Mouse (Mus musculus): ENCODE measurements around the gene Rngtt.
"Not testable (repeated sequence)": the region's sequence is repeated elsewhere in the genome, so short reads cannot be mapped to it uniquely, and the experiment has no call there.

Rngtt gene

DNA sequence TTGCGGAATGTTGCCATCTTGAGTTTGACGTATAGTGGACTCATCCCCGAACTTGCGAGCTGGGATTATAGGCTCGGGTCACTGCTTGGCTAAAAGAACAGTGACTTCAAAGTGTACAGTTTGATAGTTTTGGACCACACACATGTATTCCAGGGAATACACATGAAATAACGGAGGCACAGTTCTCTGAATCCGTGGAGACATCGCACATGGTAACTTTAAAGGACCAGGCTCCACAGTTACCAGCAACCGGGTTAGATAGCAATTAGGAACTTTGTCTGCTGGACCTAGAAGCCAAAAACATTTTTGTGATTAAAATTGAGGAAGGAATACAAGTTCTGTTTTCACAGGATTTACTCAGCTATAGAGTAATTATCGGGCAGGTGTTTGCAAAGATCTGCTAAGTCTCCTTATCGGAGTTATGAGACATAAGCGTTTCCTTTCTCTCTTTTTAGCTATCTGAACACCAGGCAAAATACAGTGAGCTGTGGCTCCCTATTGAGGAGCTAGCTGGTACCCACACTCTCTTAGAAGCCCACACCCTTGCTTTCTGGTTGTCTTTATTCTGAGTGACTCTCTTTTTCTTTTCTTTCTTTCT is 828 bp downstream of the Rngtt start:
- DNase-seq (ENCODE audit: low spot score): no peak

DNA sequence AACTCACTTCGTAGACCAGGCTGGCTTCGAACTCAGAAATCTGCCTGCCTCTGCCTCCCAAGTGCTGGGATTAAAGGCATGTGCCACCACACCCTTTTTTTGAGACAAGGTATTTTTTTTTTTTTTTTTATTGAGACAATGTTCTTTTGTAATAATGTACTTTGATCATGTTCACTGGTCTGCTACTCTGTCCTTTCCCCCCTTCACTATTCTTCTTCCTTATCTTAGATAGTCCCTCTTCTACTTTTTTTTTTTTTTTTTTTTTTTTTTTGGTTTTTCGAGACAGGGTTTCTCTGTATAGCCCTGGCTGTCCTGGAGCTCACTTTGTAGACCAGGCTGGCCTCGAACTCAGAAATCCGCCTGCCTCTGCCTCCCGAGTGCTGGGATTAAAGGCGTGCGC is 4.0 kb downstream of the Rngtt start:
- not testable (repeated sequence) for DNase-seq (ENCODE audit: low spot score)

DNA sequence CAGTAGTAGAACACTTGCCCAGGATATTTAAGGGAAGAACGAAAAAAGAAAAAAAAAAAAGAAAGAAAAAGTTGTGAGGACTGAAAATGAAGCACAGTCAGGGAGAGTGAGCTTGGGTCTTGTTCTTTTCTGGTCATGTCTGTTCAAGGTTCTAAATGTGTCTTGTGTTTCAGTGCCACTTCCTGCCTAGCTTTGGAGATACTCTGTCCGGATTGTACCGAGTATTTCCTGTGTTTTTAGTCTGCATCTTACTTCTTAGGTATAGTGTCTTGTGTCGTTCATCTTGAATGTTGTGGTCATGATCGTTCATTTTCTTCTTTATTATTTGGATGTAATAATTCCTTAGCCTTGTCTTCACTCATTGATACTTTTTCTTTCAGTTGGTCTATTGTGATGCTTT is 5.7 kb downstream of the Rngtt start:
- DNase-seq (ENCODE audit: low spot score): no peak

DNA sequence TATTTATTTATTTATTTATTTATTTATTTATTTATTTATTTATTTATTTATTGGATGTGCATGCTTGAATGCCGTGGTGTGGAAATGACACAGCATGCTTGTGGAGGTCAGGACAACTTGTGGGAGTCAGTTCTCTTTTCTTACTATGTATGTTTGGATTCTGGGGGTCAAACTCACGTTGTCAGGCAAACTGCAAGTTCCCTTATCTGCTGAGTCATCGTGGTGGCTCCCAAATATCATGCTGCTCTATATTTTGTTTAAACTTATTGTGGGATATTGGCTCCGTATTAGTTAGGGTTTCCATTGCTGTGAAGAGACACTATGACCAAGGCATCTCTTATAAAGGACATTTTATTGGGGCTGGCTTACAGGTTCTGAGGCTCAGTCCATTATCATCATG is 21.0 kb downstream of the Rngtt start:
- no peak for DNase-seq (ENCODE audit: low spot score)

DNA sequence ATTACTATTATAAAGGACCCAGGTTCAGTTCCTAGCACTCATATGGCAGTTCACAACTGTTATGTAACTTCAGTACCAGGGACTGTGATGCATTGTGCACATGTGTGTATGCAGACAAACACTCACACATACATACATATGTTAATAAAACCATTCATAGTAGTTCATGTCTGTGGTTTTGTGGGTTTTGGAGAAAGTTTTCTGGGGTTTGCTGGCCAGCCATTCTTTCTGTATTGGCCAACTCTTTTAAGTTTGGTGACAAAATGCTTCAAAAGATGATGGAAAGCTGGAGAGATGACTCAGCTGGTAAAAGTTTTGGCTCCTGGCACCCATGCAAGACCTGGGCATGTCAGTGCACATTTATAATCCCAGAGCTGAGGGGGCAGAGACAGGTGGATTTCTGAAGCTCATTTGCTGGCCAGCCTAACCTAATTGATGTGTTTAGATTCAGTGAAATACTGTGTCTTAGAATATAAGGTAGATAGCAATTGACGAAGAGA is 22.9 kb downstream of the Rngtt start:
- no peak for DNase-seq (ENCODE audit: low spot score)

DNA sequence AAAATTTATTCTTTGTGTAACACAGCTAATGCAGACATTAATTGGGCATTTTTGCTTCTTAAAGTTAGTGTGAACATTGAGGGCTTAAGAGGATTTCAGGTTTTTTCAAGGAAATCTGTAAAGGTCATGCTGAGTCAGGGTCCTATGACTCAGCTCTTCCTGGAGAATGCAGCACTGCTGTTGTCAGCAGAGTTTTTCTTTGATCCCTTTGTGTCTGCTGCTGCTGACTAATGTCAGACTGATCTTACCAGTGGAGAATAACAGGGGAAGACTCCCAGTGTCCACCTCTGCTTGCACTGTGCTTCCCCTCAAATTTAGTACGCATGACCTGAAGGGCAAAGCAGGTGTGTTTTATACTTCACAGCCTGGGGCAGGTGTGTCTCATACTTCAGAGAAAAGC is 27.9 kb downstream of the Rngtt start:
- DNase-seq (ENCODE audit: low spot score): peak; percentile 40

DNA sequence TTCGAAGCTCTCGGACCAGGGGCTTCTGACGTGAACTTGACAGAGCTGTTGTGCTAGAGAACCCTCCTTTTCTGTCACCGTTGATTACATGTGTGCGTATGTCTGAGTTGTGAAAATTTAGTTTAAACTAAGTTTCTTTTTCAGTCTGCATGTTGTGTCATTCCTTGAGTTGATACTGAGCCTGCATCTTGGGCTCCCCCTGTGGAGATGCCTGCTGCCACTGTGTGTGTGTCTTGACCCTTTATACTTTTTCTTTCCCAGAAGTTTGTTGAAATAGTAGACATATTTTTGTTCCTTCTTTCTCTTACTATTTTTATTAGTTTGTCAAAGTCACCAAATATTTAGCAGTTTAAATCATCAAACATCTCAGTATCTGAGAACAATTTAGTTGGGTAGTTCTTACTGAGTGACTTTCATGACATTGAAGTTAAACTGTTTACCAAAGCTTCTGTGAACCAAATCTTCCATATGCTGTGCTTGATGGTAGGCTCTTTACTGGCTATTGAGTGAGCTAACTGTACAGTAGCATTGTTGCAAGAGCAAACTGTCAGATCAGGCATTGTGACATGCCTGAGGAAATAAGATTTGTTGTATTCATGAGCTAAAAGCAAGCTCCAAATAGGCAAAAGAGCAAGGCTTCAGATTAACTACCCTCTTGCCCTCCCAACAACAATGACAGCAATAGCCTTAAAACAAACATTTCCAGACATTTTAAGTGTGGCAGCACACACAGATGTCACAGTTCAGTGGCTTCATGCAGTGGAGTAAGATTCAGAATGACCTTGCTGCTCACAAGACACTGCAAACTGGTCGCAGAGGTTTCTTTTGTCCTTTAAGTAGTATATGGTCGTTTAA is 33.0 kb downstream of the Rngtt start:
- DNase-seq (ENCODE audit: low spot score): no peak

DNA sequence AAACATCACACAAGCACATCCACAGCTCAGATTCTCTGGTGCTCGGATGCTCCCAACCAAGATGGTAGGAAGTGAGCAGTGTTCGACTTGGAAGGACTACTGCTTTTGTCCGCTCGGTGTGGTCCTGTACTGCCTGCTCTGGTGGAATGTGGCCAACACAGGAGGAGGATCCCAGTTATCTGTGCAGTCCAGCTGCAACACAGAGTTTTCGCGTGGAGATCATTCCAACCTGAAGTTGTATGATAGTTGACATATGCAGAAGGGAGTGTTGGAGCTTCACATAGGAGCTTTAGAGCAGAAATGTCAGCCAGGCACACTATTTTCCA is 33.6 kb downstream of the Rngtt start:
- DNase-seq (ENCODE audit: low spot score): no peak

DNA sequence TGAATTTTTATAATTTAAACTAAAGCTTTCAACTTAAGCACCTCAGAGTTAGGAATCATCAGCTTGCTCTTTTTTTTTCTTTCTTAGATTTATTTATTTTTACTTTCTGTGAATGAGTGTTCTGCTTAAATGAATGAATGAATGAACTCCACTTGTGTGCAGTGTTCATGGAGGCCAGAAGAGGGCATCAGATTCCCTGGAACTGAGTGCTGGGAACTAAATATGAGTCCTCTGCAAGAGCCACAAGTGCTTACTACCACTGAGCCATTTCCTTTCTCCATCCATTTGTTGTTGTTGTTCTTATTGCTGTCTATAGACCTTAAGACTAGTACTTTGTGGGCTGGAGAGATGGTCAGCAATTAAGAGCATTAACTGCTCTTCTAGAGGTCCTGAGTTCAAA is 53.3 kb downstream of the Rngtt start:
- no peak for DNase-seq (ENCODE audit: low spot score)

DNA sequence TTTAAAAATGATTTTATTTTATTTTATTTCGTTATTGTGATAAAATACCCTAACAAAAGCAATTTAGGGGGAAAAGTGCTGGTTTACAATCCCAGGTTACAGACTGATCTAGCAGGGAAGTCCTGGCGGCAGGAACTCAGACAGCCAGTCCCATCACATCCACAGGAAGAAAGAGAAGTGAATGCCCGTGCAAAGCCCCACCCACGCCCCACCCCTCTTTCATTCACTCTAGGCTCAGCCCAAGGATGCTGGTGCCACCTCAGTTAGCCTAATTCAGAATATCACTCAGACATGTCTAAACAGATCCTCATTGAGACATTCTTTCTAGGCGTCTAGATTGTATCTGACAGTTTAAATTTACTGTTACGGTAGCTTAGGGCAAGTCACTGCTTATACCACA is 64.8 kb downstream of the Rngtt start:
- no peak for DNase-seq (ENCODE audit: low spot score)

DNA sequence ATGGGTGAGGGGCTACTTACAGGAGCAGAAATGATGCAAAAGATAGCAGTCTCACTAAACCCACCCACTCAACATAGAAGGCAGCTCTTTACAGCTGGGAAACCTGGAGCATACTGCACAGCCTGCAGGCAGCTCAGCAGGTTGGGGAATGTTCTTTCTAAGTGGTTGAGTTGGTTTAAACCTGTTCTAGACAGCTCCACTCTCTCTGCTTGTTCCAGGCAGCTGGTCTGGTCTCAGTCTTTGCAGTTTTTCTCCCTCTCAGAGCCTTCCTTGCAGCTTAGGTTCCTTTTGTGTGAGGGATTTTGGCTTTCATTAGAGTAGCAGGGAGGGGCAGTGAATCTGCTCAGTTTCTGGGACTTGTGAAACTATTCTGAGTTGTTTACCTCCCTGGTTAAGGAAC is 67.5 kb downstream of the Rngtt start:
- DNase-seq (ENCODE audit: low spot score): no peak

DNA sequence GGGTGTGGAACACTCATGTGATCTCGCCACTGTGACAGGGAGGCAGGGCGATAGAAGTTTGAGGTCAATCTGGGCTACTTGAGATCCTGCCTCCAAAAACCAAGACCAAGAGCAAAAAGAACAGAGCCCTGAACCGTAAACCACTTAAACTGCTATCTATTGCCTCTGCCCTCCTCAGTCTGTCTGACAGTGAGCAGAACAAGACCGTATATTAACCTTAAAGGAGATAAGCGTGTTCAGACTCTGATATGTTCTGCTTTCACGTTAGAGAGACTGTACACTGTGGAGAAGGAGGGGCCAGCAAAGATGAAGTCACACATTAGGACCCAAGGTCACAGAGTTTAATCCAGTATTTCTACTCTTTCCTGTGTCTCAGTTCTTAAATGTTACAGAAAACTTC is 68.8 kb downstream of the Rngtt start:
- DNase-seq (ENCODE audit: low spot score): no peak

DNA sequence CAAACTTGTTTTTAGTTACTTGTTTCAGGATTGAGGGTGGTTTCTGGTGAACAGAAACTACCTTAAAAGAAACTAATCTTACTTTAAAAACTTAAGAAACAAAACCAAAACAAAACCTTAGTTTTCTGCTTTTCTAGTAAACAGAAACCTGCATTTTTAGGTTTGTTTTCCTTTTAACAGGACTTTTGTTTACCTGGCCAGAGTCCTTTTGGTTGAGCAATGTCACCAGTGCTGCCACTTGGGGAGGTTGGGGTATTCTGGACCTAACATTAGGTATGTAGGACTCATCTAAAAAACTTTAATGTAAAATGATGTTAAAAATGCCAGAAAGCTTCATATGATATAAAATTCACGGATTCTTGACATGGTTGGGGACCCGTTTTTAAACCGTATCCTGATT is 78.8 kb downstream of the Rngtt start:
- DNase-seq (ENCODE audit: low spot score): no peak

DNA sequence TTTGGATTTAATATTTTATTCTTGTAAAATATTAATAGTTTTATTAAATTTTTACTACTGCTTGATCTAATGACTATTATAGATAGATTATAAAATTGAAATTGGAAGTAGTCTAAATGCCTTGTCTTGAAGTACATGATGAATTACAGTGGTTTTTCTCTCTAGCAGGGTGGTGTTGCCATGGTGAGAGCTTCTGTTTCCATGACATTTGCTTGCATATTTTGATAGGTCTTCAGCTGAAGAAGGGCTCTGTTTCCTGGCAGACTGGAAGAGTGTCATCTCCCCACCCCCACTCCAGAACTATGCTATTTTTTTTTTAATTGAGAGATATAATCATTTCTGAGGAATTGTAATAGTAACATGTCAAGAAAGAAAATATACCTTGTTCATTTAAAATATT is 80.5 kb downstream of the Rngtt start:
- no peak for DNase-seq (ENCODE audit: low spot score)

DNA sequence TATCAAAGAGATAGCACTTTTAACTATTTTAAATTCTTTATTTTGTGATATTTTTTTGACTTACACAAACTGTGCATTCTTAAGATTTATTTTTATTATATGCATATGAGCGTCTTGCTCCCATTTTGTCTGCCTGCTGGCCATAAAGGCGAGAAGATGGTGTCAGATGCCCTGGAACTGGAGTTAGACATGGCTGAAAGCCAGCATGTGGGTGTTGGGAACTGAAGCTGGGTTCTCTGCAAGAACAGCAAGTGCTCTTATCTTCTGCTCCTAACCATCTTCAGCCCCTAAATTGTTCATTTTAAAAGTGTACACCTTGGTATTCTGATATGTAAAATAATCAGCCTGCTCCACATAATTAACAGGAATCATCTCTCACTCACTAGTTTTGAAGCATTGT is 83.3 kb downstream of the Rngtt start:
- DNase-seq (ENCODE audit: low spot score): no peak

DNA sequence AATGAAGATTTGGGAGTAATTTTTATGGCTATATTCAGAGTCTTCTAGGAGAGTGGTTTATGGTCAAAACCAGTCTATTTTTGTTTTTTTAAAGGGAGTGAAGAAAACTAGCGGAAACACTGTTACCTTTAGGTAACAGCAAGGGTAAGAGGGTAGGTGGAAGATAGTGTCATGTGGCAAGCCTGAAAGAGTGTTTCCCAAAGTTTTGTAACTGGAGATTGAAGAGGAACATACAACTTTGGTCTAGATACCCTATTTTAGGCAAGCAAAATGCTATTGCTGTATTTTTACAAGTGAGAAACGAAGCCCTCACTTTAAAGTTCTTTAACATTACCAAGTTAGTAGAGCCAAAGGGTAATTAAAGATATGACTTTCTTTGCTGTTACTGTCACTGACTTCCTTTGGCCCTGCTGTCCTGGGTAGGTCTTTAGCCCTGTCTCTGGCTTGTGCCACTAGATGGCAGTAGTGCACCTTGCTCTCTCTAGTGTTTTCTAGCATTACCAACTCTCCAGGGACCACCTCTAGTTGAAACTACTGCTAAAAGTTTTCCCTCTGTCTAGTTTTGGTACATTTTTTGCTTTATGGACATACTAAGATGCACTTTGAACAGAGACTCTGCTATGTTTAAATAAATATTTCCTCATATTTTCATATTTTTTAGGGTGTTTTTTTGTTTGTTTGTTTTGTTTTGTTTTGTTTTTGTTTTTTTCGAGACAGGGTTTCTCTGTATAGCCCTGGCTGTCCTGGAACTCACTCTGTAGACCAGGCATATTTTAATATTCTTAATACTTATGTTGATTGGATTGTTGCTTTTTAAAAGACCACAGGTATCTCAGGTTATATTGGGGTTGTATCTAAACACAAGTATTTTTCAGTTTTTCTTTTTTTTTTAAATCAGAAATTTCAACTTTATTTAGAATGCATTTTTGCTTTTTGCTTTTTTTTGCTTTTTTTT is 86.4 kb downstream of the Rngtt start:
- peak; percentile 95 for DNase-seq (ENCODE audit: low spot score)

DNA sequence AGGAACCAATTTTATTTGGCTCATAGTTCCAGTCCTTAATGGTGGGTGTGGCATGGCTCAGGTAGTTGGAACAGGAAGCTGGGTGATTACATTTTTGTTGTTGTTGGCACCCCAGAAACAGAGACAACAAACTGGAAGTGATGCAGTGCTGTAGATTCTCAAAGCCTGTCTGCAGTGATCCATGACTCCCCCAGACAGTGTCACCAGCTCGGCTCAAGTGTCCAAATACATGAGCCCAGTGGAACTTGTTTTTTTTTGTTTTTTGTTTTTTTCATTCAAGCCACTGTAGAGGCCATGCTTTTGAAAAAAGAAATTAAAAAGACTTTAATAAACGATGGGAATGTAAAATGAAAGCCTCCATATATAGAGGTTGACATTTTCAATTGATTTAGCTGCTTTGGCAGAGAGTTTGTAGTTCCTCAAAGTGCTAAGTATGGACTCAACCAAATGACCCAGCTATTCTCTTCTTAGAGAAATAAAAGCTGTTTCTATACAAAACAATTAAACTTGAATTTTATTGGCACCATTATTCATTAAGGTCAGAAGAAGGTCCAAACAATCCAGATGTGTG is 95.7 kb downstream of the Rngtt start:
- no peak for DNase-seq (ENCODE audit: low spot score)

DNA sequence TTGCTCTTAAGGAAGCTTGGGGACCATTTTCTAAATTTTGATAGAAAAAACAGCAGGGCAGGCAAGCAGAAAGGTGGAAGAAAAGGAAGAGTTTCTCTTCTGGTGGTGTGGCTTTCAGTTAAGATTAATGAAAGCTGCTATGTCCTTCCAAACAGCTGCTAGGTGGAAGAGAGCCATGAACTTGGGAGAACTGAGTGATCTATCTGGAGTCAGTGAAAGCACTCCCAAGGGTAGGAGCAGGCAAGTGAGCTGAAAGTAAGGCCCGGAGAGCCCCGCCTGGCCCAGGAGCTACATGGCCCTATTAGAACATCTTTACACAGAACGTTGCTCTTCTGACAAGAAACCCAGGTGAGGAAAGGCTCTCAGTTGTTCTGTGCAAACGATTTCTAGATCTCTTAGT is 103.7 kb downstream of the Rngtt start:
- DNase-seq (ENCODE audit: low spot score): no peak

DNA sequence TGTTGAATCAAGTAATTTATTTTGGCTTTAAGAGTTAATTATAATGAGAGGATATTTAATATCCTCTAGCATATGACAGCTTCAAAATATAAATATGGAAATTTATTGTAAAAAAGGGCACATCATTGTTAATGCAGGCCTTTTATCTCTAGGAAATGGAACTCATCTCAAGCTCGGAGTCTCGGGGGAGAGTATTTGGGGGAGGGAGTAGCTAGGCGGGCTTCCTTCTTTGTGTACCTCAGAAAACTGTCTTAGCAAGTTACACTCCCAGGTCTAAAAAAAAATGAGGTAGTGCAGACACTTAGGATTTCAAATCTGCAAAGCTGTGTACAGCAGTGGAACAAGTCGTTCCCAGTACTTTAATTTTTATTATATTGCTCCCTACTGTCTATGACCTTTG is 104.7 kb downstream of the Rngtt start:
- no peak for DNase-seq (ENCODE audit: low spot score)

DNA sequence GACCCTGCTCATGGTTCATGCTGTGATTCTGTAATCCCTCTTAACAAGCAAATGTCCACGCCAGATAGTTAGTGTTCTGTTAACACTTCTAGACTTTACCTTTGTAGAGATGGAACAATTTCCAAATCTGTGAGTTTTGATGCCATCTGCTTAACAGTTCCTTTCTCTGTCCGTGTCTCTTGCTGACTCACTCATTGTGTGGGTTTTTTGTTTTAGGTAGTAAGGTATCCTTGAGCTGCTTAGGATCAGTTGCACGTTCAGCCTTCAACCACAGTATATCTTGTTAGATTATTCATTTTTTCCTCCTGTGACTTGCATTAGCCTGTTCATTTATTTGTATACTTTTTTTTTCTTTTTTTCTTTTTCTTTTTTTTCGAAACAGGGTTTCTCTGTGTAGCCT is 107.3 kb downstream of the Rngtt start:
- no peak for DNase-seq (ENCODE audit: low spot score)

DNA sequence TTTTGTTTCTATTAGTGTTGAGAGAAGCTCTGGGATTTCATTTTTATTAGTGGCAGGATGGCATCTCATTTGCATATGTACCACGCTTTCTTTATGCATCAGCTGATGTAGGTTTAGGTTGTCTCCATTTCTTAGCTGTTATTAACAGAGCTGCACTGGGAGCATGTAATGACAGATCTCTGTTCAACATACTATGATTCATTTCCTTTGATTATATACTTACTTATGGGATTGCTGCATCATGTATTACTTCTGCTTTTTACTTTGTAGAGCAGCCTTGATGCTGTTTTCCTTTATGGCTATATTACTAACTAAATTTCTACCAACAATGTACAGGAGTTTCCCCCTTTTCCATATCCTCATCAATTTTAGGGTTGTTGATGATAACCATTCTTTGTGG is 109.5 kb downstream of the Rngtt start:
- DNase-seq (ENCODE audit: low spot score): no peak

DNA sequence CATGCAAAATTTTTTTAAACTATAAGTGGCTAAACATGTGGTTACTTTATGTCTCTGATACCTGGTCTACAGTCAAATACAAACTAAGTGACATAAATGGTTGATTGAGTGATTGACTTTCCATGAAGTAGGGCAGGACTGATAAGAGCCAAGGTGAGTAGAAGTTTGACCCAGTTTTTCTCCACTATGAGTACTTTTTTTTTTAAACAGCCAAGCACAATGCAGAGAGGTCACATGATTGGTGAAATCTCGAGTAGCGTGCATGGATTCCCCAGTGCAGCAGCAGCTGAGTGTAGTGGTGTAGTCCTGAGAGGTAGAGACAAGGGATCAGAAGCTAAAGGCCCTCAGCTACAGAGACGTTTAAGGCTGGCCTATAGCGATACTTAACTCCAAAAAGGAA is 118.7 kb downstream of the Rngtt start:
- DNase-seq (ENCODE audit: low spot score): no peak
